Mouse (Mus musculus) testis, adult 10 weeks (tissue): ENCODE results near the gene Tdpoz1. TPM values are rescaled to one million over a fixed set of nuclear protein-coding genes. Genes with fewer than 3 reads are reported as not detected.

ENCODE experiments used
- polyA plus RNA-seq: library from polyadenylated mRNA; stranded (reverse); fragments of 350-450 nt; fragmentation: Illumina TruSeq; extraction: RNeasy Lipid Tissue Mini Kit (QIAGEN cat#74804); gene quantifications from one replicate; pipeline ENCODE4 v1.2.3, GENCODE M21; 2014; ENCODE audit warnings: low read depth, low replicate concordance

The Tdpoz1 gene
- polyA plus RNA-seq: not detected

GRCm38 (mm10) chr3:93676210-93676609 lies at the start of gene Tdpoz1:
TSS of gene Tdpoz1 (minus strand) at chr3:93676310.

GRCm38 (mm10) chr3:93692970-93693369 lies 16.9 kb upstream of the Tdpoz1 start, which contains the start of gene Gm37596:
TSS of gene Gm37596 (minus strand) at chr3:93693070.

GRCm38 (mm10) chr3:93652586-93652985 lies 23.5 kb downstream of the Tdpoz1 start, which contains the start of gene Tdpoz2:
TSS of gene Tdpoz2 (minus strand) at chr3:93652686.

Other genes starting within 250 kb of the Tdpoz1 start
- gene Tchh, start 234.0 kb downstream of the Tdpoz1 start, polyA plus RNA-seq: 0.84 TPM
- gene Tchhl1, start 207.6 kb downstream of the Tdpoz1 start, polyA plus RNA-seq: not detected
- gene S100a11, start 155.8 kb downstream of the Tdpoz1 start, polyA plus RNA-seq: 31.3 TPM
- gene S100a10, start 121.2 kb downstream of the Tdpoz1 start, polyA plus RNA-seq: 8.2 TPM
- not detected for gene Tdpoz2, start 23.6 kb downstream of the Tdpoz1 start, polyA plus RNA-seq
- gene Gm37596, start 16.8 kb upstream of the Tdpoz1 start, polyA plus RNA-seq: not detected
- gene Gm5773, start 96.7 kb upstream of the Tdpoz1 start, polyA plus RNA-seq: not detected
- gene Tdpoz4, start 120.1 kb upstream of the Tdpoz1 start, polyA plus RNA-seq: not detected
- not detected for gene Tdpoz3, start 149.7 kb upstream of the Tdpoz1 start, polyA plus RNA-seq